Mouse (Mus musculus): Measurements from ENCODE around the gene Dzip1l. TPM values are rescaled to one million over a fixed set of nuclear protein-coding genes. Genes with fewer than 3 reads are reported as not detected.

Dzip1l gene
- polyA plus RNA-seq (2014; fragmentation: Illumina TruSeq; extraction: RNeasy Lipid Tissue Mini Kit (QIAGEN cat#74804); ENCODE audit: insufficient read depth, low read depth, low replicate concordance): 4.8 TPM

DNA sequence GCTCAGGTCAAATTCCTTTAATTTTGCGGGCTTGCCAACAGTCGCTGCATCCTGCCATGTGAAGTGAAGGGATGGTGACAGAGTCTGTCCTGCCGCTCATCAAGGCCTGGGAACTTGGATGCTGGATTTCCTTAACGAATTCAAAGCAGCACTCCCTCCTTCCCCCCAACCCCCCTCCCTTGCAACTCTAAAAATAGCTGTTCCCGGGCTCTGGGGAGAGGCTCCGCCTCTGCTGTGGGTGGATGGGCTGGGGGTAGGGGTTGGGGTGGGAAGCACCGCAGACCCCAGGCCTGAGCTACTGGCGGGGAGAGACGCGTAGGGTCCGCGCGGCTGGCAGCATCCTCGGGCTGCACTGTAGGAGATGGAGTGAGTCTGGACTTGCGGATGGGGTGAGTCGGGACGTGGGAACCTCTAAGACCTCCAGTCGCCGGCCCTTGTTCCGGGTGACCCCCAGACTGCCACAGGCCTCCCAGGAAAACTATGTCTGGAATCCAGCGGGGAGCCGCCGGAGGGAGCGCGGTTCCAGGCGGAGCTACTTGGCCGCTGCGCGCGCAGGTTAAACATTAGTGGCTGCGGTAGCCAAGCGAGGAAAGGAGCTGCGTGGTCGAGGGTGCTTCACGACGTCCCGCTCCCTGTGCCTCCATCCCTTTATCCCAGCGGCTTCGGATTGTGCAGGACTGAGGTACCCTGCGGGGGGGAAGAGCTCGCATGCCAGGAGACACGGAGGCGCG lies at the start of gene Dzip1l:
TSS of gene Dzip1l (plus strand) at position 216 of the 731 bp plus-strand sequence.

GRCm38 (mm10) chr9:99612202-99612601 lies 17.1 kb upstream of the Dzip1l start, which contains the start of gene A4gnt:
TSS of gene A4gnt (plus strand) at chr9:99612502.

GRCm38 (mm10) chr9:99717134-99717533 lies 87.8 kb downstream of the Dzip1l start, which contains the start of gene Cldn18:
TSS of gene Cldn18 (minus strand) at chr9:99717267.

Other genes with a start within 250 kb of the Dzip1l start
- 8.2 TPM for gene Mras, start 192.1 kb upstream of the Dzip1l start, polyA plus RNA-seq (2014; fragmentation: Illumina TruSeq; extraction: RNeasy Lipid Tissue Mini Kit (QIAGEN cat#74804); ENCODE audit: insufficient read depth, low read depth, low replicate concordance)
- gene Nme9, start 178.0 kb upstream of the Dzip1l start, polyA plus RNA-seq (2014; fragmentation: Illumina TruSeq; extraction: RNeasy Lipid Tissue Mini Kit (QIAGEN cat#74804); ENCODE audit: insufficient read depth, low read depth, low replicate concordance): 27.9 TPM
- gene Armc8, start 60.6 kb upstream of the Dzip1l start, polyA plus RNA-seq (2014; fragmentation: Illumina TruSeq; extraction: RNeasy Lipid Tissue Mini Kit (QIAGEN cat#74804); ENCODE audit: insufficient read depth, low read depth, low replicate concordance): 11.6 TPM
- gene Dbr1, start 53.7 kb upstream of the Dzip1l start, polyA plus RNA-seq (2014; fragmentation: Illumina TruSeq; extraction: RNeasy Lipid Tissue Mini Kit (QIAGEN cat#74804); ENCODE audit: insufficient read depth, low read depth, low replicate concordance): 8.5 TPM
- not detected for gene A4gnt, start 17.0 kb upstream of the Dzip1l start, polyA plus RNA-seq (2014; fragmentation: Illumina TruSeq; extraction: RNeasy Lipid Tissue Mini Kit (QIAGEN cat#74804); ENCODE audit: insufficient read depth, low read depth, low replicate concordance)
- gene Cldn18, start 87.8 kb downstream of the Dzip1l start, polyA plus RNA-seq (2014; fragmentation: Illumina TruSeq; extraction: RNeasy Lipid Tissue Mini Kit (QIAGEN cat#74804); ENCODE audit: insufficient read depth, low read depth, low replicate concordance): 189 TPM
- not detected for gene Sox14, start 246.7 kb downstream of the Dzip1l start, polyA plus RNA-seq (2014; fragmentation: Illumina TruSeq; extraction: RNeasy Lipid Tissue Mini Kit (QIAGEN cat#74804); ENCODE audit: insufficient read depth, low read depth, low replicate concordance)